Mouse (Mus musculus): Measurements from ENCODE around the gene Disc1. TPM values are rescaled to one million over a fixed set of nuclear protein-coding genes. Genes with fewer than 3 reads are reported as not detected.

The Disc1 gene
- polyA plus RNA-seq, 1 experiment from 2014 or later: 0.83 TPM

DNA sequence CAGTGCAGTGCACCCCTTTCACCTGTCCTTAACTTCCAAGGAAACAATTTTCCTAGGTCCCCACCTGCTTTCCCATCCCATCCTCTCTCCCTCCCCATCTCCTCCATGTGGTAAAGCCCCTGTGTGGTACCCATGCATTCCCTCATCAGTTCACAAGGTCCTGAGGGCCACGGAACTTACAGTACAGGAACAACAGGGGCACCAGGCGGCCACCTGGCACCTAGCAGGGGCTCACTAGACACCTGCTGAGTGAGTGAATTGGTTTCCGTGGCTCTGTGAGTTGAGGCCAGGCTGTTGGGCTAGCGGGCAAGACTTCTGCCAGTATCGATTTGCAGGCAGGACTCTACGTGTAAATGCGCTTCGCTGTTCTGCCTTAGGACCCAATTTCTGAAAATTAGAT is 152.4 kb downstream of the Disc1 start:
- H3K4me1 ChIP-seq (replicated peaks; ENCODE audit: insufficient read depth, low read length): no peaks in the 10 kb centered on the region
- no peak for TF ChIP-seq CTCF (IDR thresholded peaks at IDR 0.05; ENCODE audit: low read depth)
- no peak overlapping the region for H3K4me2 ChIP-seq (ENCODE audit: low read length)
- WGBS: 84% methylated on average over 8 of the region's 8 CpGs
- no peaks in the 10 kb centered on the region for H3K27me3 ChIP-seq (ENCODE audit: insufficient read depth, low read length)
- no peak overlapping the region for H3K27ac ChIP-seq
- H3K9ac ChIP-seq (ENCODE audit: low read depth, low read length): no peak overlapping the region
- H3K4me3 ChIP-seq (replicated peaks; ENCODE audit: low read depth, low read length): no peak overlapping the region
- DNase-seq (ENCODE audit: low spot score) (no peak), ATAC-seq (replicated peaks; ENCODE audit: low FRiP score, low read depth) (no peak)
- H3K9me3 ChIP-seq (replicated peaks; ENCODE audit: low read length): no peaks in the 10 kb centered on the region
- no peaks in the 10 kb centered on the region for H3K36me3 ChIP-seq (ENCODE audit: insufficient read depth, low read length)

DNA sequence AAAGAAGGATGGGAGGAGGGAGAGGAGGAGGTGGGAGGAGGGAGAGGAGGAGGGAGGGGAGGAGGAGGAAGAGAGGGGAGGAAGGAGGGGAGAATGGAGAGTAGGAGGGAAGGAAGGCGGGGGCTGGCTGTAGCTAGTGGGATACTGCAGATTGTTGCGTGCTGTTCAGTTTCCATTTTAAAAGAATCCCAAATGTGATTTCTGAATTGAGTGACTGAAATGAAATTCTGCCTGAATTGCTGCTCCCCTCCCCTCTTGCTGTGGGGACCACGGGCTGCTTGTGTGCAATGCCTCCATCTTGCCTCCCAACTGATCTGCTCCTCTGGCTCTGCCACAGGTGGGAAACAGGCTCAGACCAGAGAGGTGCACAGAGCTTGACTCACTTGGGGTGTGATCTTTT is 153.0 kb downstream of the Disc1 start:
- no peak overlapping the region for H3K4me3 ChIP-seq (replicated peaks; ENCODE audit: low read depth, low read length)
- no peak overlapping the region for H3K27ac ChIP-seq
- WGBS: 75% methylated on average over 3 of the region's 3 CpGs

DNA sequence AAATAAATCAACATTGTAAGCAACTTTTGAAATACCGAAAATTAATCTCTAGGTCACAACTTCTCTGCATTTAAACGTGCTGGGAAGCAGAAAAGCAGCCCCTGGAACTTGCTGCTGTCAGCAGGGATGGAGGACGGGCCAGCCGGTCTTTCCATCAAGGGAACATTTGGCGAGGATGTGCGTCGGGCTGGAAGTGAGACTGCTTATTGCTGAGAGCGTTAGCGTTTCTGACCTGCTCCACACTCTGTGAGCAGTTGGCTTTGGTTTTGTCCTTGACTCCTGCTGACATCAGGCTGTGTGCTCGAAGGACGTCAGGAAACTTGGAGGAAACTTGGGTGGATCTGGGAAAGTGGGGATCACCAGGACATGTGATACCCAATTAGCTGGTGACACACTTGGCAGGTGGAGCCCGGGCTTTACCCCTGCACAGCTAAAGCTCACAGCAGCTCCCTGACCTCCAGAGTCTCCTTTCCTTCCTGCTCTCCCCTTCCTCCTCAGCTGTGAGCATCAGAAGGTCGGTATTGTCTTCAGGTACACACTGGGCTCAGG is 158.7 kb downstream of the Disc1 start:
- no peak for ATAC-seq (replicated peaks; ENCODE audit: low FRiP score, low read depth)
- Histone ChIP-seq H3K27me3 (ENCODE audit: insufficient read depth, low read length) (no peaks in the 10 kb centered on the region), H3K36me3 (ENCODE audit: insufficient read depth, low read length) (no peaks in the 10 kb centered on the region)

More for the DNA sequence above, 153.0 kb downstream of the Disc1 start:
- no peaks in the 10 kb centered on the region for H3K4me1 ChIP-seq (replicated peaks; ENCODE audit: insufficient read depth, low read length)
- no peaks in the 10 kb centered on the region for H3K27me3 ChIP-seq (ENCODE audit: insufficient read depth, low read length)
- no peak for DNase-seq (ENCODE audit: low spot score)
- H3K4me2 ChIP-seq (ENCODE audit: low read length): no peak overlapping the region
- no peaks in the 10 kb centered on the region for H3K36me3 ChIP-seq (ENCODE audit: insufficient read depth, low read length)
- H3K9ac ChIP-seq (ENCODE audit: low read depth, low read length): no peak overlapping the region
- no peak for ATAC-seq (replicated peaks; ENCODE audit: low FRiP score, low read depth)
- H3K9me3 ChIP-seq (replicated peaks; ENCODE audit: low read length): no peaks in the 10 kb centered on the region
- no peak for TF ChIP-seq CTCF (IDR thresholded peaks at IDR 0.05; ENCODE audit: low read depth)

DNA sequence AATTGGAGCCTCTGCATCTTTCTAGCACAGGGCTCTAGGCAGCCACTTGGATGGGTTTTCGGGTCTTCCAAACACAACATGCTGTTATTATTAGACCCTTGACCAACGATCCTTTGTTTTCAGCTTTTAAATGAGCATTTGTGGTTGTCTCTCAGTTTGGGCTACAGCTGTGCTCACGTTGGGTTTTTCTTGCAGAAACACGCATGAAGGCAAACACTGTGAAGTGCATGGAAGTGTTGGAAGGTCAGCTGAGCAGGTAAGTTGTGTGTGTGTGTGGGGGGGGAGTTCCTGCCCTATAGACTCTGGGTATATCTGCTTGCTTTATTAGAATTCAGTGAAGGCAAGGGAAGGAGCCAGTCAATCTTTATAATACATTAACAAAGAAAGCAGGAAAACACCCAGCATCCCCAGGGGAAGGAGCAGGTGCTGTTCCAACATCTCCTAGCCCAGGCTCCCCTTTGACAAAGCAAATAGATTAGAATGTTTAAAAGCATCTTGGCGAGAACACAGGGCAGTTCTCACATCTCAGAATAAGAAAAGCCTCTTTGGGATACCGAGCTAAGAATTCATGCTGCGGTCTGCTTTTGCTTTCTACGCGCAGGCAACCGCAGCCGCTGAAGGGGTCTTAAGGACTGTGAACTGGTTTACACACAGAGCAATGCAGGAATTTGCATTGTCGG is 164.0 kb downstream of the Disc1 start:
- no peak for DNase-seq (ENCODE audit: low spot score)
- Histone ChIP-seq H3K4me1 (replicated peaks; ENCODE audit: insufficient read depth, low read length) (peaks cover 2% of the 10 kb centered on the region; the same call in 1 of the 2 replicates), H3K27ac (no peak overlapping the region), H3K9ac (ENCODE audit: low read depth, low read length) (no peak overlapping the region), H3K4me2 (ENCODE audit: low read length) (no peak overlapping the region), H3K4me3 (replicated peaks; ENCODE audit: low read depth, low read length) (no peak overlapping the region), H3K27me3 (ENCODE audit: insufficient read depth, low read length) (no peaks in the 10 kb centered on the region), H3K9me3 (replicated peaks; ENCODE audit: low read length) (no peaks in the 10 kb centered on the region), H3K36me3 (ENCODE audit: insufficient read depth, low read length) (no peaks in the 10 kb centered on the region)
- no peak for ATAC-seq (replicated peaks; ENCODE audit: low FRiP score, low read depth)
- WGBS: 58% methylated on average over 12 of the region's 12 CpGs
- no peak for TF ChIP-seq CTCF (IDR thresholded peaks at IDR 0.05; ENCODE audit: low read depth)

More for the DNA sequence above, 158.7 kb downstream of the Disc1 start:
- H3K4me2 ChIP-seq (ENCODE audit: low read length): no peak overlapping the region
- no peaks in the 10 kb centered on the region for H3K9me3 ChIP-seq (replicated peaks; ENCODE audit: low read length)
- no peak overlapping the region for H3K9ac ChIP-seq (ENCODE audit: low read depth, low read length)
- H3K4me3 ChIP-seq (replicated peaks; ENCODE audit: low read depth, low read length): no peak overlapping the region
- H3K27ac ChIP-seq: no peak overlapping the region
- H3K4me1 ChIP-seq (replicated peaks; ENCODE audit: insufficient read depth, low read length): no peaks in the 10 kb centered on the region
- TF ChIP-seq CTCF (IDR thresholded peaks at IDR 0.05; ENCODE audit: low read depth): no peak
- DNase-seq (ENCODE audit: low spot score): no peak
- 44% methylated on average over 13 of the region's 13 CpGs for WGBS

DNA sequence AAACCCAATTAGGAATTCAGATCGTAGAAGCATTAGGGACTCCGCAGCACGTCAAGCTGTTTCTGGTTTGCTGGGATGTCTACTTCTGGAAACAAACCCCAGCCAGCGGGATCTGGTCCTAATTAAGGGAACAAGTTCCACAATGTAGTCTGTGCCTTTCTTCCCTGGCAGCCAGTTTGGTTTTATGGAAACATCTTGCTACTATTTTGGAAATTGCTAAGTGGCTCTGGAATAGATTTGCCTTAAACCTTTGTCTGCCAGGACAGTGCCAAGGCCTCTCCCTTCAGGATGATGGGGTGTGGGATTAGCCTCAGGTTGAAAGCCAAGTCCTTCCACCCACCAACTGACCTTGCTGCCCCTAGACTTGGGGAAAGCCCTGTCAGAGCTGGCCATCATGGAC is 164.7 kb downstream of the Disc1 start:
- no peak for TF ChIP-seq CTCF (IDR thresholded peaks at IDR 0.05; ENCODE audit: low read depth)
- Histone ChIP-seq H3K9ac (ENCODE audit: low read depth, low read length) (no peak overlapping the region), H3K4me3 (replicated peaks; ENCODE audit: low read depth, low read length) (no peak overlapping the region), H3K4me2 (ENCODE audit: low read length) (no peak overlapping the region), H3K9me3 (replicated peaks; ENCODE audit: low read length) (no peaks in the 10 kb centered on the region), H3K36me3 (ENCODE audit: insufficient read depth, low read length) (no peaks in the 10 kb centered on the region), H3K4me1 (replicated peaks; ENCODE audit: insufficient read depth, low read length) (peaks cover 8% of the 10 kb centered on the region), H3K27me3 (ENCODE audit: insufficient read depth, low read length) (no peaks in the 10 kb centered on the region), H3K27ac (no peak overlapping the region)
- ATAC-seq (replicated peaks; ENCODE audit: low FRiP score, low read depth): no peak
- WGBS: 66% methylated on average over 4 of the region's 4 CpGs
- no peak for DNase-seq (ENCODE audit: low spot score)

DNA sequence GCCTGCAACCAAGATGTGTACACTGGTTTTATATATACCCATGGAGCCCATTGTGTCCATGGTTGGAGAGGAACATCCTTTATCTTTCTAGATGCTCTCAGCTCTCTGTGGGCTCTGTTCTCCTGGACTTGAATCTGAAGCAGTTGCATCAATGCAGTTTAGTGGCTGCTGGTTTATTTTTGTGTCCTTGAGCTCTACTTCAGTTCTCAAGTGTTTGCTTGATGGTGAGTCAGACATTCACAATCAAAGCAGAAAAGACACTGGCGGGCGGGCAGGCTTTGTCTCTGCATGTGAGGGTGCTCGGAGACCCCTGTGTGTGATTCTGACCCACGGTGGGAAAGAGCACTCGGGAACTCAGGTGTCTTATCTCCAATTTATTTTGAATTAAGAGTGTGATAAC is 166.6 kb downstream of the Disc1 start:
- H3K9ac ChIP-seq (ENCODE audit: low read depth, low read length): no peak overlapping the region
- WGBS: 87% methylated on average over 5 of the region's 5 CpGs
- peaks cover 17% of the 10 kb centered on the region for H3K4me1 ChIP-seq (replicated peaks; ENCODE audit: insufficient read depth, low read length)
- no peak overlapping the region for H3K4me3 ChIP-seq (replicated peaks; ENCODE audit: low read depth, low read length)
- DNase-seq (ENCODE audit: low spot score) (no peak), ATAC-seq (replicated peaks; ENCODE audit: low FRiP score, low read depth) (no peak)
- no peaks in the 10 kb centered on the region for H3K9me3 ChIP-seq (replicated peaks; ENCODE audit: low read length)
- H3K27ac ChIP-seq: no peak overlapping the region
- H3K36me3 ChIP-seq (ENCODE audit: insufficient read depth, low read length): no peaks in the 10 kb centered on the region
- H3K27me3 ChIP-seq (ENCODE audit: insufficient read depth, low read length): no peaks in the 10 kb centered on the region
- TF ChIP-seq CTCF (IDR thresholded peaks at IDR 0.05; ENCODE audit: low read depth): no peak
- H3K4me2 ChIP-seq (ENCODE audit: low read length): no peak overlapping the region

Measured in kidney, postnatal 0 days (tissue).